In genomic region chr19:37301733-37302132, GRCm38 (mm10) we compare ENCODE assay signal across 24 mouse cellular contexts. TPM values are rescaled to one million over a fixed set of nuclear protein-coding genes. Genes with fewer than 3 reads are reported as not detected.
DNase-seq lines count a peak whose midpoint lies in the region; ATAC-seq lines count a peak whose summit lies in the region.
"Had no signal": no experiment of that assay in that cellular context is flagged by ENCODE, and none has a peak within 500 bp of the region (broad histone marks: within the 10 kb centered on the region; RNA-seq: fewer than 3 reads in every experiment).

No protein-coding gene starts in this region.

- H3K9me3 ChIP-seq in hindbrain, embryonic 10.5 days: no peaks in the 10 kb centered on the region
- no peaks in the 10 kb centered on the region for H3K9me3 ChIP-seq in hindbrain, embryonic 12.5 days (replicated peaks)
- H3K9me3 ChIP-seq: embryonic facial prominence, embryonic 12.5 days; forebrain, embryonic 13.5 days; heart, embryonic 12.5 days; hindbrain, embryonic 13.5 days; liver, embryonic 13.5 days; neural tube, embryonic 13.5 days had no signal

- peaks cover 5% of the 10 kb centered on the region; the same call in 1 of the 2 replicates for H3K4me1 ChIP-seq in hindbrain, embryonic 10.5 days (replicated peaks)
- H3K4me1 ChIP-seq in hindbrain, embryonic 12.5 days: no peaks in the 10 kb centered on the region
- H3K4me1 ChIP-seq: embryonic facial prominence, embryonic 12.5 days; forebrain, embryonic 13.5 days; heart, embryonic 12.5 days; hindbrain, embryonic 13.5 days; liver, embryonic 13.5 days; neural tube, embryonic 13.5 days had no signal

- no peaks in the 10 kb centered on the region for H3K27me3 ChIP-seq in hindbrain, embryonic 10.5 days (ENCODE audit: insufficient read depth, poor library complexity, severe bottlenecking)
- no peaks in the 10 kb centered on the region for H3K27me3 ChIP-seq in hindbrain, embryonic 12.5 days
- H3K27me3 ChIP-seq: embryonic facial prominence, embryonic 12.5 days; forebrain, embryonic 13.5 days; heart, embryonic 12.5 days; hindbrain, embryonic 13.5 days; liver, embryonic 13.5 days; neural tube, embryonic 13.5 days had no signal

- DNase-seq in hindbrain, embryonic 10.5 days (ENCODE audit: low spot score): peak; percentile 18
- peak; percentile 24 for DNase-seq in retina, embryonic 14.5 days (ENCODE audit: low spot score)
- DNase-seq in retina, postnatal 1 day: no peak
- no peak for DNase-seq in kidney, adult 8-10 months
- DNase-seq in layer of hippocampus, adult 18-20 months (ENCODE audit: low spot score in 2 of 2): no peak
- DNase-seq: adrenal gland, postnatal 25 days; cerebellum, adult 8-10 months; cerebellum, postnatal 36 days; gastrocnemius, postnatal 36 days; heart, postnatal 10 days; kidney, adult 9 months; kidney, postnatal 36 days; liver, embryonic 13.5 days; lung, adult 2 months; thymus, adult 18-20 months; thymus, postnatal 36 days had no signal

- H3K36me3 ChIP-seq in hindbrain, embryonic 10.5 days: peaks cover 13% of the 10 kb centered on the region
- no peaks in the 10 kb centered on the region for H3K36me3 ChIP-seq in hindbrain, embryonic 12.5 days
- H3K36me3 ChIP-seq: embryonic facial prominence, embryonic 12.5 days had no signal

- H3K9ac ChIP-seq in hindbrain, embryonic 12.5 days: no peak overlapping the region
- H3K9ac ChIP-seq: embryonic facial prominence, embryonic 12.5 days; forebrain, embryonic 13.5 days; heart, embryonic 12.5 days; hindbrain, embryonic 13.5 days; liver, embryonic 13.5 days; neural tube, embryonic 13.5 days had no signal

- H3K4me2 ChIP-seq in hindbrain, embryonic 12.5 days (replicated peaks): no peak overlapping the region
- H3K4me2 ChIP-seq: embryonic facial prominence, embryonic 12.5 days; forebrain, embryonic 13.5 days; heart, embryonic 12.5 days; hindbrain, embryonic 13.5 days; liver, embryonic 13.5 days; neural tube, embryonic 13.5 days had no signal

- WGBS in hindbrain, embryonic 10.5 days: 92% methylated on average over 3 of the region's 3 CpGs
- 96% methylated on average over 3 of the region's 3 CpGs for WGBS in hindbrain, embryonic 12.5 days

- no peak overlapping the region for H3K27ac ChIP-seq in hindbrain, embryonic 10.5 days
- H3K27ac ChIP-seq in hindbrain, embryonic 12.5 days: no peak overlapping the region
- H3K27ac ChIP-seq: embryonic facial prominence, embryonic 12.5 days; forebrain, embryonic 13.5 days; hindbrain, embryonic 13.5 days; liver, embryonic 13.5 days; neural tube, embryonic 13.5 days had no signal

- no peak for ATAC-seq in hindbrain, embryonic 12.5 days (ENCODE audit: low FRiP score)
- peak; percentile 40 for ATAC-seq in megakaryocyte, adult 5-6 weeks (ENCODE audit: poor library complexity, severe bottlenecking)
- ATAC-seq: forebrain, embryonic 13.5 days; inflammation-experienced regulatory T-cells, adult 6 months had no signal

- no peak overlapping the region for H3K4me3 ChIP-seq in hindbrain, embryonic 10.5 days
- H3K4me3 ChIP-seq in hindbrain, embryonic 12.5 days: no peak overlapping the region
- H3K4me3 ChIP-seq: embryonic facial prominence, embryonic 12.5 days; forebrain, embryonic 13.5 days; heart, embryonic 12.5 days; hindbrain, embryonic 13.5 days; liver, embryonic 13.5 days; neural tube, embryonic 13.5 days had no signal

RNA-seq across cellular contexts. Expression of gene Ide, which starts 35.9 kb away (rescaled TPM):
- 46.1 and 56.8 TPM in 2 replicates for polyA plus RNA-seq in hindbrain, embryonic 10.5 days (2016; fragmentation: Nextera tagmentation; extraction: Ambion mirVana)
- polyA plus RNA-seq in hindbrain, embryonic 12.5 days (2016; fragmentation: Nextera tagmentation; extraction: Ambion mirVana): 44.0 and 45.4 TPM in 2 replicates
- total RNA-seq in megakaryocyte, adult 5-6 weeks (2015): 41.2 and 47.1 TPM in 2 replicates
- total RNA-seq in megakaryocyte, adult 5-6 weeks (2017): 32.2 and 45.0 TPM in 2 replicates
- 10 to 100 TPM; 54.9 to 56.5 TPM for total RNA-seq in layer of hippocampus, adult 18-20 months (2021)

Comparison
In these comparisons a context has a peak if more than half of its experiments do, and no peak if none do; other contexts are left out.
1. DNase-seq: peak in hindbrain, embryonic 10.5 days (single experiment) and retina, embryonic 14.5 days (single experiment); none in retina, postnatal 1 day (single experiment), kidney, adult 8-10 months (0 of 2) and layer of hippocampus, adult 18-20 months (0 of 2).